Mouse (Mus musculus) CH12.LX (cell line): Measurements from ENCODE around the gene Hes2. TPM values are rescaled to one million over a fixed set of nuclear protein-coding genes. Genes with fewer than 3 reads are reported as not detected.

ENCODE experiments used
- DNase-seq: peaks from one replicate; pipeline ENCODE4 v3.0.0-alpha.2; 2013; ENCODE audit errors: extremely low read depth
- H3K27ac ChIP-seq: 2 replicates; pipeline ENCODE4 v1.5.1; 2012; ENCODE audit warnings: low read depth, mild to moderate bottlenecking, control low read depth, moderate library complexity; ENCODE audit not compliant: insufficient read depth
- H3K27me3 ChIP-seq: replicated peaks from 2 replicates; pipeline ENCODE3; 2012; ENCODE audit warnings: inconsistent platforms
- H3K36me3 ChIP-seq, 2 experiments: replicated peaks in 1 of 2; 2 replicates each; pipeline versions ENCODE3 to v1.6.1; 2012; ENCODE audit warnings: inconsistent platforms in 1 of 2, low read length in 1 of 2, mild to moderate bottlenecking in 1 of 2, mixed read lengths in 1 of 2, moderate library complexity in 1 of 2; ENCODE audit not compliant: control insufficient read depth in 1 of 2, insufficient read depth in 1 of 2
- H3K4me1 ChIP-seq, 2 experiments: 2 replicates each; pipeline ENCODE4 v1.6.1; 2012; ENCODE audit warnings: inconsistent platforms in 1 of 2, moderate library complexity in 1 of 2; ENCODE audit not compliant: insufficient read depth in 2 of 2, control insufficient read depth in 1 of 2
- H3K4me2 ChIP-seq: 2 replicates; pipeline ENCODE4 v1.6.1; 2012; ENCODE audit warnings: low read depth, mild to moderate bottlenecking, control low read depth; ENCODE audit not compliant: poor library complexity, insufficient read depth, severe bottlenecking
- H3K4me3 ChIP-seq, 3 experiments: fragments of 150-350 bp in 1 of 3; sonication (generic) in 1 of 3; replicated peaks in 1 of 3; 2 replicates each; pipeline versions ENCODE3 to v1.5.1; 2011 to 2012; ENCODE audit warnings: low read depth in 2 of 3, low read length in 2 of 3, mild to moderate bottlenecking in 2 of 3, moderate library complexity in 2 of 3, control low read depth in 1 of 3, improper control_type of control experiment in 1 of 3, inconsistent platforms in 1 of 3, mixed read lengths in 1 of 3; ENCODE audit not compliant: poor library complexity in 1 of 3
- H3K79me2 ChIP-seq: replicated peaks from 2 replicates; pipeline ENCODE4 v1.6.1; 2012; ENCODE audit warnings: mild to moderate bottlenecking, moderate library complexity; ENCODE audit not compliant: control insufficient read depth, poor library complexity, insufficient read depth, severe bottlenecking; ENCODE audit errors: extremely low read depth
- H3K9ac ChIP-seq: 2 replicates; pipeline ENCODE4 v1.6.1; 2012; ENCODE audit warnings: low read depth, mild to moderate bottlenecking, control low read depth, moderate library complexity; ENCODE audit not compliant: insufficient read depth
- H3K9me3 ChIP-seq: replicated peaks from 2 replicates; pipeline ENCODE3; 2012; ENCODE audit warnings: low read length, inconsistent platforms, mixed read lengths
- BHLHE40 ChIP-seq: IDR thresholded peaks from 2 replicates; pipeline ENCODE4 v1.6.1; 2011; ENCODE audit warnings: mild to moderate bottlenecking, low read depth, low read length, improper control_type of control experiment
- CHD1 ChIP-seq: IDR thresholded peaks from 2 replicates; pipeline ENCODE4 v1.6.1; 2012; ENCODE audit warnings: low read depth, low read length, improper control_type of control experiment, inconsistent platforms
- CHD2 ChIP-seq: IDR thresholded peaks from 2 replicates; pipeline ENCODE4 v1.6.1; 2011; ENCODE audit warnings: low read length, improper control_type of control experiment
- CTCF ChIP-seq, 2 experiments: IDR thresholded peaks in 1 of 2; conservative IDR thresholded peaks in 1 of 2; 2 replicates each; pipeline ENCODE4 v1.5.1; 2011 to 2012; ENCODE audit warnings: low read depth in 2 of 2, low read length in 2 of 2, improper control_type of control experiment in 1 of 2, inconsistent platforms in 1 of 2, mild to moderate bottlenecking in 1 of 2, moderate library complexity in 1 of 2
- EP300 ChIP-seq: IDR thresholded peaks from 2 replicates; pipeline ENCODE4 v1.6.1; 2011; ENCODE audit warnings: low read length, improper control_type of control experiment
- ETS1 ChIP-seq: conservative IDR thresholded peaks from 2 replicates; pipeline ENCODE4 v1.6.1; 2012; ENCODE audit warnings: low read depth, mild to moderate bottlenecking, inconsistent platforms, low read length, improper control_type of control experiment, moderate library complexity
- IRF4 ChIP-seq: IDR thresholded peaks from 2 replicates; pipeline ENCODE4 v1.6.1; 2014; ENCODE audit warnings: low read depth, mild to moderate bottlenecking, inconsistent platforms, low read length, improper control_type of control experiment
- JUN ChIP-seq: IDR thresholded peaks from 2 replicates; pipeline ENCODE4 v1.6.1; 2011; ENCODE audit warnings: low read depth, mild to moderate bottlenecking, low read length, improper control_type of control experiment, moderate library complexity; ENCODE audit not compliant: insufficient read depth
- MAFK ChIP-seq: IDR thresholded peaks from 2 replicates; pipeline ENCODE4 v1.6.1; 2011; ENCODE audit warnings: low read length, improper control_type of control experiment; ENCODE audit not compliant: insufficient replicate concordance
- MAX ChIP-seq: IDR thresholded peaks from 2 replicates; pipeline ENCODE4 v1.6.1; 2011; ENCODE audit warnings: low read length, improper control_type of control experiment
- MAZ ChIP-seq: IDR thresholded peaks from 2 replicates; pipeline ENCODE4 v1.6.1; 2012; ENCODE audit warnings: low read depth, mild to moderate bottlenecking, inconsistent platforms, low read length, improper control_type of control experiment, moderate library complexity
- MXI1 ChIP-seq: IDR thresholded peaks from 2 replicates; pipeline ENCODE4 v1.6.1; 2011; ENCODE audit warnings: mild to moderate bottlenecking, low read depth, low read length, improper control_type of control experiment
- MYC ChIP-seq: IDR thresholded peaks from 2 replicates; pipeline ENCODE4 v1.6.1; 2011; ENCODE audit warnings: low read depth, mild to moderate bottlenecking, improper control_type of control experiment, low read length
- POLR2AphosphoS2 ChIP-seq: IDR thresholded peaks from 2 replicates; pipeline ENCODE4 v1.6.1; 2011; ENCODE audit warnings: low read depth, low read length, improper control_type of control experiment
- SIN3A ChIP-seq: IDR thresholded peaks from 2 replicates; pipeline ENCODE4 v1.6.1; 2012; ENCODE audit warnings: low read length, improper control_type of control experiment, inconsistent platforms
- SMC3 ChIP-seq: IDR thresholded peaks from 2 replicates; pipeline ENCODE4 v1.6.1; 2011; ENCODE audit warnings: low read depth, low read length, improper control_type of control experiment
- TCF12 ChIP-seq: IDR thresholded peaks from 2 replicates; pipeline ENCODE4 v1.6.1; 2014; ENCODE audit warnings: low read depth, mild to moderate bottlenecking, inconsistent platforms, low read length, improper control_type of control experiment
- USF1 ChIP-seq: IDR thresholded peaks from 2 replicates; pipeline ENCODE4 v1.6.1; 2014; ENCODE audit warnings: low read depth, mild to moderate bottlenecking, inconsistent platforms, low read length, improper control_type of control experiment
- dilution Hi-C: fragments of 300-500 bp; cut with MboI; formaldehyde crosslinking; loops from 2 replicates; pipeline ENCODE4 v1.14.3; 2020; ENCODE audit warnings: low sequenced_read_pairs; ENCODE audit not compliant: extremely low pct_unique_long_range_greater_than_20kb, extremely low pct_ligation_motif_present
- in situ Hi-C: fragments of 300-500 bp; cut with MboI; formaldehyde crosslinking; loops from 3 replicates; pipeline ENCODE4 v1.14.3; 2019; ENCODE audit warnings: low sequenced_read_pairs, low pct_ligation_motif_present, low pct_unique_long_range_greater_than_20kb, mixed read lengths
- polyA plus RNA-seq: library from polyadenylated mRNA; unstranded; fragments of >175 nt; gene quantifications from 2 replicates; pipeline ENCODE4 v1.2.1, GENCODE M21; 2012; ENCODE audit warnings: low read depth; ENCODE audit not compliant: insufficient read length
- total RNA-seq, 2 experiments: library from RNA; depleted of rRNA; stranded (reverse); fragments of 300-350 nt in 1 of 2; fragments of >200 nt in 1 of 2; gene quantifications; 2 replicates each; pipeline ENCODE4 v1.2.3; 2012 to 2014

Hes2 gene
- total and polyA plus RNA-seq, 3 experiments, result not detected

- H3K27me3 ChIP-seq, result no peaks in the 10 kb centered on the region
- peaks cover 28 to 63% of the 10 kb centered on the region in 2 experiments for H3K4me1 ChIP-seq
- peaks cover 4% of the 10 kb centered on the region for H3K9me3 ChIP-seq
- peak overlapping the region in 2 of 3 experiments; percentile 23 to 39 for H3K4me3 ChIP-seq
- no peak overlapping the region for H3K9ac ChIP-seq
- peaks cover 0 to 35% of the 10 kb centered on the region in 2 experiments for H3K36me3 ChIP-seq
- in situ Hi-C loops, result no loop called here
- no peak for DNase-seq
- H3K4me2 ChIP-seq, result peak overlapping the region; percentile 59
- no peaks in the 10 kb centered on the region for H3K79me2 ChIP-seq
- dilution Hi-C loops, result no loop called here
- H3K27ac ChIP-seq, result peak overlapping the region; percentile 40; the same call in 1 of the 2 replicates
- TF ChIP-seq ETS1 (peak; percentile 36; the same call in 1 of the 2 replicates), JUN (no peak), CHD2 (no peak), MXI1 (no peak), MAFK (no peak), SIN3A (no peak), BHLHE40 (no peak), MAZ (0 out of 2 replicates have a peak, but pooled peaks have one; percentile 31), MYC (no peak), TCF12 (peak; percentile 3; the same call in 1 of the 2 replicates), EP300 (0 out of 2 replicates have a peak, but pooled peaks have one; percentile 18), POLR2AphosphoS2 (no peak), IRF4 (0 out of 2 replicates have a peak, but pooled peaks have one; percentile 10), CTCF (conservative IDR thresholded peaks at IDR 0.05 in 1 of 2, IDR thresholded peaks at IDR 0.05 in 1 of 2; ENCODE audit: low read depth in 2 of 2, low read length in 2 of 2) (no peak), SMC3 (no peak), MAX (0 out of 2 replicates have a peak, but pooled peaks have one; percentile 5), CHD1 (no peak)
Observed at GRCm38 (mm10) chr4:152185510-152186204, 27.0 kb downstream of the Hes2 start.

GRCm38 (mm10) chr4:152186205-152187082 is 27.8 kb downstream of the Hes2 start:
- Histone ChIP-seq H3K9me3 (peaks cover 4% of the 10 kb centered on the region), H3K4me2 (no peak overlapping the region), H3K27ac (peak overlapping the region; percentile 40; the same call in 1 of the 2 replicates), H3K36me3 (peaks cover 0 to 29% of the 10 kb centered on the region in 2 experiments), H3K9ac (no peak overlapping the region), H3K79me2 (no peaks in the 10 kb centered on the region), H3K27me3 (no peaks in the 10 kb centered on the region), H3K4me3 (peak overlapping the region in 2 of 3 experiments; percentile 10 to 39), H3K4me1 (peaks cover 32 to 71% of the 10 kb centered on the region in 2 experiments)
- no peak for TF ChIP-seq IRF4
- peak; percentile 24 for TF ChIP-seq USF1
- dilution Hi-C loops, result no loop called here
- no peak for DNase-seq
- in situ Hi-C loops, result no loop called here
